Mouse (Mus musculus): ENCODE results near the gene Sar1a. TPM values are rescaled to one million over a fixed set of nuclear protein-coding genes. Genes with fewer than 3 reads are reported as not detected.

Sar1a gene
- polyA plus RNA-seq, 1 experiment from 2014 or later, result 231 TPM

DNA sequence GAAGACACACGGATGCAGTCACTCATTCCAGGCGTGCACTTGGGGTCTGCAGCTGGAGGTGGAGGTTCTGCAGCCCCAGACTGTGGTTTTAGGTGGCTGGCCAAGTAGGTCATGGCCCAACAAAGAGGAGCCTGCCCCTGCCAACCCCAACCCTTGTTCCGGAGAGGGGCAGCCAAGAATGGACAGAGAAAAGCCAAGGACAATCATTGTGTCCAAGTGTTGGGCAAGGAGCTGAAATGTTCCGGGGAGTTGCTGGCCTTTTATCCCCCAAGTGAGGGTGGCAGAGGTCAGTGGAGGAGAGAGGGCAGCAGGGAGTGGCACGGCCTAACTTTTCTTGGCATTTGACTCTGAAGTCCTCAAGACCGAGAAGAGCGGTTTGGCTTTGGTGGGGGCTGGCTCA lies 40.2 kb downstream of the Sar1a start:
- DNase-seq (ENCODE audit: low spot score), result no peak
- Histone ChIP-seq H3K27me3 (ENCODE audit: low read depth, poor library complexity, severe bottlenecking) (peaks cover 16% of the 10 kb centered on the region; the same call in 1 of the 2 replicates), H3K4me3 (no peak overlapping the region), H3K36me3 (no peaks in the 10 kb centered on the region), H3K27ac (0 out of 2 replicates have a peak overlapping the region, but pooled peaks have one; percentile 12), H3K4me1 (peaks cover 8% of the 10 kb centered on the region), H3K9me3 (replicated peaks) (no peaks in the 10 kb centered on the region)
- 88% methylated on average over 7 of the region's 7 CpGs for WGBS

DNA sequence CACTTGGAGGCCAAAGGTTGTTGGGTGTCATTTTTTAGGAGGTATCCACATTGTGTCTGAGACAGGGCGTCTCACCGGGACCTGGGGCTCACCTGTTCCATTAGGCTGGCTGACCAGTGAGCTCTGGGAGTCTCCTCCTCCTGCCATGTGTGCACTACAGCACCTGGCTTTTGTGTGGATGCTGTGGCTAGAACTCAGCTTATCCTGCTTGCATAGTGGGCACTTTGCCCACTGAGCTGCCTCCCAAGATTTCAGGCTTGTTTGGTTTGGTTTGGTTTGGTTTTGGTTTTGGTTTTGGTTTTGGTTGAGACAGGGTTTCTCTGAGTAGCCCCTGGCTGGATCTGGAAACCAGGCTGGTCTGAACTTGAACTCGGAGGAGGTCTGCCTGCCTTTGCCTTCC lies 42.1 kb downstream of the Sar1a start:
- 81% methylated on average over 3 of the region's 3 CpGs for WGBS
- H3K36me3 ChIP-seq, result no peaks in the 10 kb centered on the region
- H3K27ac ChIP-seq, result no peak overlapping the region
- no peak for DNase-seq (ENCODE audit: low spot score)
- no peaks in the 10 kb centered on the region for H3K9me3 ChIP-seq (replicated peaks)
- no peaks in the 10 kb centered on the region for H3K4me1 ChIP-seq
- H3K4me3 ChIP-seq, result no peak overlapping the region
- no peaks in the 10 kb centered on the region for H3K27me3 ChIP-seq (ENCODE audit: low read depth, poor library complexity, severe bottlenecking)

DNA sequence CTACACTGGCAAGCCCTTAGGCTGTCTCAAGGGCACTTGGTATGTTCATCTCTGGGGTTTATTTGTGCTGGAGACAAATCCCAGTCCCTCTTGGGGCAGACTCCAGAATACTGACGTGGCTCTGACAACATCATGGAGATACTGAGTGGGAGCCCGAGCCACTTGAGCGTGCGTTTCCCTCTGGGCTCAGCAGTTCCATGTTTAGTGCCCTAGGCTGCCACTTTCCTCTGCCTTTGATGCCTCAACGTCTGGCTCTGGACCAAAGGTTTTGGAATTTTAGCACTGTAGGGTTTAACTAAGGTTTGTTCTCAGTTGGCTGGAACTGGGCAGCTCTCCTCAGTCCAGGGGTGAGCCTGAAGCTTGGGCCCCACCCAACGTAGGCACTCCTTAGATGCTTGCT lies 43.2 kb downstream of the Sar1a start:
- H3K4me1 ChIP-seq, result no peaks in the 10 kb centered on the region
- 75% methylated on average over 6 of the region's 6 CpGs for WGBS
- peaks cover under 1% of the 10 kb centered on the region; the same call in 1 of the 2 replicates for H3K27me3 ChIP-seq (ENCODE audit: low read depth, poor library complexity, severe bottlenecking)
- no peaks in the 10 kb centered on the region for H3K36me3 ChIP-seq
- no peak for DNase-seq (ENCODE audit: low spot score)
- H3K9me3 ChIP-seq (replicated peaks), result no peaks in the 10 kb centered on the region
- no peak overlapping the region for H3K27ac ChIP-seq
- H3K4me3 ChIP-seq, result no peak overlapping the region

DNA sequence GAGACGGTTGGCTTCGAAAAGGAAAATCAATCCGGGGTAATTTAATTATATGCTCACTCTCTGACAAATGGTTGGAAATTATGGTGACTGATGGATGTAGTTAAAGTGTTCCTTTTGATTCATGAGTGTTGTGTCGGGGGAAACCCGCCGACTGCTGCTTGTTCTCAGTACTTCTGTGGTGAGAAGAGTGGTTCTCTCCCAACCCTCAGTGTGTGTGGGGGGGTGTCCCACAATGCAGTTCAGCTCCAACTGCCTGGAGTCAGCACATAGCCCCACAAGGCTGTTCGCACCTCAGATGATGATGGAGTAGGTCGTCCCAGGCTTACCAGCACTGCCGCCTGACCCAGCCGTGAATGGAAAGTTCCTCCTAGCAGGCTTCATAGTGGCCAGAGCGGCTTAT lies 49.1 kb downstream of the Sar1a start:
- peaks cover 5% of the 10 kb centered on the region; the same call in 1 of the 2 replicates for H3K36me3 ChIP-seq
- H3K9me3 ChIP-seq (replicated peaks), result no peaks in the 10 kb centered on the region
- no peak overlapping the region for H3K4me3 ChIP-seq
- peaks cover 7% of the 10 kb centered on the region; the same call in 1 of the 2 replicates for H3K27me3 ChIP-seq (ENCODE audit: low read depth, poor library complexity, severe bottlenecking)
- H3K27ac ChIP-seq, result no peak overlapping the region
- WGBS, result 41% methylated on average over 11 of the region's 11 CpGs
- no peak for DNase-seq (ENCODE audit: low spot score)
- no peaks in the 10 kb centered on the region; the same call in 1 of the 2 replicates for H3K4me1 ChIP-seq

DNA sequence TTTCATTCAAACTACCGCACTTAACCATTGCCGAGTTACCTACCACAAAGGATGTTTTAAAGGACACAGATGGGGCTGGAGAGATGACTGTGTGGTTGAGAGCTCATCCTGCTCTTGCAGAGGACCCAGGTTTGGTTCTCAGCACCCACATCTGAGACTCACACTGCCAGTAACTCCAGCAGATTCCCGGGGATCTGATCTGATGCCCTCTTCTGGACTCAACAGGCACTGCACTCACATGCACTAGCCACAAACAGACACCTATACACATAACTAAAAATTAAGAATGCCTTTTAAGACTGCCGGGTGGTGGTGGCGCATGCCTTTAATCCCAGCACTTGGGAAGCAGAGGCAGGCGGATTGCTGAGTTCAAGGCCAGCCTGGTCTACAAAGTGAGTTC lies 50.1 kb downstream of the Sar1a start:
- Histone ChIP-seq H3K27me3 (ENCODE audit: low read depth, poor library complexity, severe bottlenecking) (peaks cover 7% of the 10 kb centered on the region; the same call in 1 of the 2 replicates), H3K4me1 (no peaks in the 10 kb centered on the region; the same call in 1 of the 2 replicates), H3K9me3 (replicated peaks) (no peaks in the 10 kb centered on the region), H3K36me3 (peaks cover 5% of the 10 kb centered on the region; the same call in 1 of the 2 replicates), H3K4me3 (no peak overlapping the region), H3K27ac (no peak overlapping the region)
- DNase-seq (ENCODE audit: low spot score), result no peak
- 96% methylated on average over 6 of the region's 6 CpGs for WGBS

DNA sequence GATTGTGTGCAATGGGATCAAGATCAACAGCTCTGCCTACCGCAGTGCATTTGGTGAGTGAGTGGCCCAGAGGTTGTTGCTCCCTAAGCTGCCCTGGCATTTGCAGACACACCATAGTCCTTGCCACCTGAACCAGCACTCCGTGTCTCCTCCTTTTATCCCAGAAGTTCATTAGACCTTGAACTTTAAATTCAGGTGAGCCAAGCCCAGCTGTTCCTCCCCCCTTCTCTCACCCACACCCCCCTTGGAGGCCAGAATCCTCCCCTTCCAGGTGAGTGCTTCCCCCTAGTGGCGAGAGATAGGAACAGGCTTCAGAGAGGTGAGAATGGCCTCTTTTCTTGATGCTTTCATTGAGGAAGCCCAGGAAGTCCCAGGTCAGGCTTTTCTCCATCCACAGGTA lies 54.3 kb downstream of the Sar1a start:
- no peak overlapping the region for H3K4me3 ChIP-seq
- H3K9me3 ChIP-seq (replicated peaks), result no peaks in the 10 kb centered on the region
- 47% methylated on average over 3 of the region's 3 CpGs for WGBS
- H3K4me1 ChIP-seq, result no peaks in the 10 kb centered on the region; the same call in 1 of the 2 replicates
- H3K27ac ChIP-seq, result no peak overlapping the region
- peaks cover 31% of the 10 kb centered on the region for H3K36me3 ChIP-seq
- H3K27me3 ChIP-seq (ENCODE audit: low read depth, poor library complexity, severe bottlenecking), result no peaks in the 10 kb centered on the region
- DNase-seq (ENCODE audit: low spot score), result peak; percentile 58

DNA sequence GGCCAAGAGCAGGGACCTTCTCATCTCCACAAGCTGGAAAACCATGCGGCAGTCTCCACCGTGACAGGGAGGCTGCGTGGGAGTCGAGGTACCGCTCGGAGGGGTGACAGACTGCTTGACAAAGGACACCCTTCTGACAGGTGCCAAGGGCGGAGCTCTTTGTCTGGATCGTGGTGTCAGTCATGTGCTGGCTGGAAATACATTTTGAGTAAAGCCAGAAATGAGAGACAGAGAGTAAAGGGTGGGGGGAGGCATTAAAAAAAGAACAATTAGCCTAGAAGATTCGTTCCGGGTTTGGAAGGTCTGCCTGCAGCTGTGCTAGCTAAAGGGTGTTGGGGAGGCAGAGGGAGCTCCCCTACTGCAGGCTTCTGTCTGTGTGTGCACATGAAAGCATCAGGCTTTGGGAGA lies 56.6 kb downstream of the Sar1a start:
- no peaks in the 10 kb centered on the region for H3K9me3 ChIP-seq (replicated peaks)
- peaks cover 49% of the 10 kb centered on the region for H3K36me3 ChIP-seq
- H3K4me1 ChIP-seq, result no peaks in the 10 kb centered on the region; the same call in 1 of the 2 replicates
- no peak for DNase-seq (ENCODE audit: low spot score)
- H3K27ac ChIP-seq, result no peak overlapping the region
- no peaks in the 10 kb centered on the region for H3K27me3 ChIP-seq (ENCODE audit: low read depth, poor library complexity, severe bottlenecking)
- WGBS, result 78% methylated on average over 10 of the region's 10 CpGs
- H3K4me3 ChIP-seq, result no peak overlapping the region

DNA sequence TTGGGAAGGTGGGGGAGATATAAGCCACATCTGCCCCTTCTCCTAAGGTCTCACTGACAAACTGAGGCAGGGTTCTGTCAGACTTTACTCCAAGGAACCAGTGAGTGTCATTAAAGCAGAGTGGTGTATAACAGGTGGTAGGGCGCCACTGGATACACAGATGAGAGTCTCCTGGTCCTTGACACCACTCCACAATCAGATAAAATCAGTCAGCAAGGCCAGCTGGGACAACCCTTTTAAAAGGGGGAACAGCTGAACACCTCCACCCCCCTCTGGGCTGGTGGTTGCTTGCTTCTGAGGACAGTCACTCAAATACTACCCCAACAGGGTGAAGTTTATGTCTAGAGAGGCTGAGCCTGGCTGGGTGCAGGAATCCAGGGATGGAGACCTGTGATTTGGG lies 57.4 kb downstream of the Sar1a start:
- Histone ChIP-seq H3K27ac (no peak overlapping the region), H3K36me3 (peaks cover 57% of the 10 kb centered on the region), H3K4me3 (no peak overlapping the region), H3K9me3 (replicated peaks) (no peaks in the 10 kb centered on the region), H3K4me1 (no peaks in the 10 kb centered on the region), H3K27me3 (ENCODE audit: low read depth, poor library complexity, severe bottlenecking) (no peaks in the 10 kb centered on the region)
- 88% methylated on average over 1 of the region's 1 CpGs for WGBS
- DNase-seq (ENCODE audit: low spot score), result no peak

DNA sequence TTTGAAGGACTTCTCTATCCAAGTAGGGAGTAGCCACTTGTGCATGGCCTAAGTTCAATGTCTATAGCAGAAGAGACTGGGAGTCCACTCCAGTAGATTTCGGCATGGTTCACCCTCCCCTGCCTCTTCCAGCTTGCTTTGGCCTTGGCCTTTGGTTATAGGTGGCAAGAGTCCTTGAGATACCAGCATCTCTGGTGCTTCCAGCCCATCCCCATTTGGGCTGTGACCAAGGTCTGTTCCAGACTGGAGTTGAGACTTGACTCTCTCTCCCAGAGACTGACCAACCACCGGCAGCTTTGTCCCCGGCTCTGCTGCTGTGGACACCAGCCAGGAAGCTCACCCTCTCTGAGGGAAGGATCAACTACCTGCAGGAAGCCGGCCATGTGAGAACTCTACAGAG lies 58.0 kb downstream of the Sar1a start:
- WGBS, result 93% methylated on average over 4 of the region's 4 CpGs
- no peak overlapping the region for H3K4me3 ChIP-seq
- H3K4me1 ChIP-seq, result no peaks in the 10 kb centered on the region
- no peaks in the 10 kb centered on the region for H3K9me3 ChIP-seq (replicated peaks)
- H3K27me3 ChIP-seq (ENCODE audit: low read depth, poor library complexity, severe bottlenecking), result no peaks in the 10 kb centered on the region
- DNase-seq (ENCODE audit: low spot score), result no peak
- H3K36me3 ChIP-seq, result peaks cover 63% of the 10 kb centered on the region
- no peak overlapping the region for H3K27ac ChIP-seq

DNA sequence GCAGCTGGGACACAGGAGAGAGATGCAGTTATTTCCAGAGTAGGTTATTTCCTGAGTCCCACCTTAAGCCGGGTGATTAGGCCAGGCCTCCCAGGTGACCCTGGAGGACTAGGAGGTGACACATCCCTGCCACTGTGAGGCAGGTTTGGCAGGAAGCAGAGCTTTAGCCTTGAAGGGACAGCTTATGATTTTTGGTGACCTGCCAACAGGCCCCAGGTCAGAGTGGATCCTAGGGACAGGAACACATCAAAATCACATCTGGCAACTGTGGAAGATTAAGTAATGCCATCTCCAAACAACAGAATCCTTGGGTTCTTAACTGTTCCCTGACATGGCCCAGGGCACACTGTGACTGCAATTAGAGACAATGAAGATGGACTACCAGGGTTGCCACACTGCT lies 61.2 kb downstream of the Sar1a start:
- no peaks in the 10 kb centered on the region for H3K27me3 ChIP-seq (ENCODE audit: low read depth, poor library complexity, severe bottlenecking)
- peaks cover 95% of the 10 kb centered on the region for H3K36me3 ChIP-seq
- H3K4me1 ChIP-seq, result no peaks in the 10 kb centered on the region
- no peak for DNase-seq (ENCODE audit: low spot score)
- H3K4me3 ChIP-seq, result no peak overlapping the region
- H3K9me3 ChIP-seq (replicated peaks), result no peaks in the 10 kb centered on the region
- 91% methylated on average over 1 of the region's 1 CpGs for WGBS
- H3K27ac ChIP-seq, result no peak overlapping the region

DNA sequence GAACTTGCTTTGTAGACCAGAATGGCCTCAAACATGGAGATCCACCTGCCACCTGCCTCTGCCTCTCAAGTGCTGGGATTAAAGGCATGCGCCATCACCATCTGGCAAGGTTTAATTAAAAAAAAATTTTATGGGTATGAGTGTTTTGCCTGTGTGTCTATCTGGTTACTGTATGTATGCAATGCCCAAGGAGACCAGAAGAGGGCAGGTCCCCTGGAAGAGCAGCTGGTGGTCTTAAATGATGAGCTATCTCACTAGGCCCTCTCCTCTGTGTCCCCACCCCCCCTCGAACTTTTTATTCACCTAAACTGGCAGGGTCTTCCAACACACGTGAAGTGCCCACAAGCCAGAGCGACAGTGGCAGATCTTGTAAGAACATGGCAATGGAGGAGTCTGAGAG lies 61.8 kb downstream of the Sar1a start:
- peaks cover 100% of the 10 kb centered on the region for H3K36me3 ChIP-seq
- WGBS, result 88% methylated on average over 4 of the region's 4 CpGs

DNA sequence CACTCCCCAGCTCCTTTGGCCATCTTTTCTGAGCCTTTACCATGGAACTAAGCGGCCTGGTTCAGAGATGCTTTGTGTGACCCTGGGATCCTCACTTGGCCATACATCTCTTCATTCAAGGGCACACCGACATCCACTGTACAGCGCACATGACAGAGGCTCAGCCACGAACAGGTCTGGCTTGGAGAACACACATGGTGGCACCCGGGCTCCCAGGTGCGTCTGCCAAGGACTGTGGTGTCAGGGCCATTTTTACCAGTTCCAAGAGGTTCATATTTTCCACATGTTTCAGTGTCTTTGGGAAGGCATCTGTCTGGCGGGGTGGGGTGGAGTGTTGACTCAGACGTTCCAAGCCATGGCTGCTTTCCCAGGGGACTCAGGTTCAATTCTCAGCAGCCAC lies 62.2 kb downstream of the Sar1a start:
- 94% methylated on average over 8 of the region's 8 CpGs for WGBS

More for the DNA sequence above, 61.8 kb downstream of the Sar1a start:
- H3K4me1 ChIP-seq, result no peaks in the 10 kb centered on the region
- no peaks in the 10 kb centered on the region for H3K27me3 ChIP-seq (ENCODE audit: low read depth, poor library complexity, severe bottlenecking)
- no peak overlapping the region for H3K4me3 ChIP-seq
- no peak overlapping the region for H3K27ac ChIP-seq
- DNase-seq (ENCODE audit: low spot score), result no peak
- H3K9me3 ChIP-seq (replicated peaks), result no peaks in the 10 kb centered on the region

More for the DNA sequence above, 62.2 kb downstream of the Sar1a start:
- Histone ChIP-seq H3K4me1 (no peaks in the 10 kb centered on the region), H3K4me3 (no peak overlapping the region), H3K27ac (no peak overlapping the region), H3K27me3 (ENCODE audit: low read depth, poor library complexity, severe bottlenecking) (no peaks in the 10 kb centered on the region), H3K36me3 (peaks cover 100% of the 10 kb centered on the region), H3K9me3 (replicated peaks) (no peaks in the 10 kb centered on the region)
- DNase-seq (ENCODE audit: low spot score), result no peak

Measured in limb, embryonic 10.5 days (tissue).